Mouse (Mus musculus): ENCODE results near the gene Fam162a. TPM values are rescaled to one million over a fixed set of nuclear protein-coding genes. Genes with fewer than 3 reads are reported as not detected.
"Not testable (repeated sequence)": the region's sequence is repeated elsewhere in the genome, so short reads cannot be mapped to it uniquely, and the experiment has no call there.

Gene Fam162a
- 10 to 100 TPM; 81.1 to 82.7 TPM for total RNA-seq (2021)

GRCm38 (mm10) chr16:36071450-36072379, at the start of gene Fam162a, which contains the start of gene Ccdc58:
Gene Fam162a (minus strand): TSS chr16:36071594.
Gene Ccdc58 (plus strand): TSS chr16:36071685.
- peak; percentile 89 to 92 for DNase-seq

DNA sequence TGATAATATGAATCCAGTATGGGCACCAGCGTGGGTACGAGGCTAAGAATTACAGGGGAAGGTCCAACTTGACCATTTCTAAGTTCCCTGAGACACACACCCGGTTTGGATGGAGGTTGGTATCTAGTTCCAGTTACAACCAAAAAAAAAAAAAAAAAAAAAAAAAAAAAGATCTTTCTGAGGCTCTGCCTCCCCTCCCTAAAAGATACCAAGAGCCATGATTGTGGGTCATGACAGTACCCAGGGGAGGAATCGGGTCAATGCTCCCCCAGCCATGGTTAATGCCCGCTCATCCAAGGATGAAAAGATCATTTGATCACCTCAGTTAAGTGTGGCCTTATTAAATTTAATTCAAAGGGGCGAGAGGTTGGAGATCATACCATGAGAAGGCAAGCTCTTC, 44.4 kb upstream of the Fam162a start:
- DNase-seq = not testable (repeated sequence)

- not testable (repeated sequence) for DNase-seq
Measured at GRCm38 (mm10) chr16:36111486-36111885, 40.1 kb upstream of the Fam162a start.

- DNase-seq = no peak
Measured at GRCm38 (mm10) chr16:36102211-36102610, 30.8 kb upstream of the Fam162a start.

GRCm38 (mm10) chr16:36101526-36101925, 30.1 kb upstream of the Fam162a start:
- DNase-seq = no peak

- DNase-seq = not testable (repeated sequence)
Measured at GRCm38 (mm10) chr16:36097813-36098499, 26.6 kb upstream of the Fam162a start.

GRCm38 (mm10) chr16:36094079-36094478, 22.7 kb upstream of the Fam162a start:
- no peak for DNase-seq

GRCm38 (mm10) chr16:36090785-36091509, 19.6 kb upstream of the Fam162a start:
- no peak for DNase-seq

DNA sequence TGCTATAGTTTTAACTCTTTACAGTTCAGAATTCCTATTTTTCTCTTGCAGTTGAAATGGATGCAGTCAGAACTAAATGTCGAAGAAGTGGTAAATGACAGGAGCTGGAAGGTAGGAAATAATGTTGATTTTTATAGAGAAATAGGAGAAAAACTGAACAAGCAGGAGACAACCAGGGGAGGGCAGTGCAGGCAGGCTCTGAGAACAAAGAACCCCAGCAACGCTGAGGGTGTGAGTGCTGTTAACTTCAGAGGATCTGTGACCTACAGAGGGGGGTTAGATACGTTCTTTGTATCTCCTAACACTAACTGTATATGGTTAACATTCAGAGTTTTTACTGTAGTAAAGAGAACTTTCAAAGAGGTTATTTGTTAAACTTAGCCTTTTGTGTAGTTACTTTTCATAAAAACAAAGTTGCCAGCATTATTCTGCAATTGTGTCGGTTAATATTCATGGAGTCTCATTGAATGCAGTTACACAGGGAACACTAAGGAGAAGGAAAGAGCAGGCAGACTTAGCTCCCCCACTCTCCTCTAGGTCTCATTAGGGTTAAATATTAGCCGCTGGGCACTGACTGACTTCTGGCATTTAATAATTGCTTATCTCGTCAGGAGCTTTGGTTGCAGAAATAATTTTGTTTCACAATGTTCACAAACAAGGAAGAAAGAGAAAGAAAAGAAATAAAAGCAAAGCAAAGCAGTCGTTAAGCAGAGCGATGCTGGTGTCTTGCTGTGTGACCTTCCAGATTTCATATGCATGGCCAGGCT, 18.6 kb upstream of the Fam162a start:
- DNase-seq = no peak

- DNase-seq = no peak
Measured at GRCm38 (mm10) chr16:36089065-36089464, 17.7 kb upstream of the Fam162a start.

DNA sequence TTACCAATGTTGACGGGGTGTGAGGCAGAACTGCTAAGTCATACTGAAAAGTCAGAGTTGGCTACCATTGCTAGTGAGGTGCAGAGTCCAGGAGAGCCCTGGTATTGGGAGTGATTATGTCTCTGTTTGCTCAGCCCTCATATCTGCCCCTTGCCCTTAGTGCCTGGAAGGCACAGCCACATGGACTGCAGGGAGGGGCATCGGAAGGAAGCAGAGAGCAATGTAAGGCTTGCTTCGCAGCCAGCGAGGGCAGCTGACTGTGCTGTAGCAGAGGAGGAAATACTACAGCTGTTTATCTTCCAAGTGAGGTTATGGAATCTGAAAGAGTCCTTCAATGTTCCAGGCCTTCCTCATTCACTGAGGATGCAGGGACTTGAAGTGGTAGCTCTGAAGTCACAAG, 16.5 kb upstream of the Fam162a start:
- no peak for DNase-seq

DNA sequence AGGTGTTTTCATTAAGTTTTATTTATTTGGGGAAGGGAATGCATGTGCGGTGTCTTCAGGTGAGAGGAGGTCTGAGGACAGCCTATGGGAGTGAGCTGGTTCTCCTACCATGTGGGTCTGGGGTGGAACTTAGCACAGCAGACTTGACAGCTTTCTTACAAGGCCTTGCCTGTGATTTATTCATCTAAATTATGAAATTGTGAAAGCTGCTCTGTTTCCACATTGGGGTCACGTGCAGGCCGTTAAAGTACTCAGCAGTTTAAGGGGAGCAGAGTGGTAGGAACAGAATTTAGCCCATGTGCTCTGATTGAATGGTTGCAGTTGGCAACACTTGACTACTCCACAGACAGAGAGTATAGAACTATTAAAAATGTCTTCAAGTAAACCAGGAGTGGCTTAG, 8.5 kb upstream of the Fam162a start:
- DNase-seq = no peak

DNA sequence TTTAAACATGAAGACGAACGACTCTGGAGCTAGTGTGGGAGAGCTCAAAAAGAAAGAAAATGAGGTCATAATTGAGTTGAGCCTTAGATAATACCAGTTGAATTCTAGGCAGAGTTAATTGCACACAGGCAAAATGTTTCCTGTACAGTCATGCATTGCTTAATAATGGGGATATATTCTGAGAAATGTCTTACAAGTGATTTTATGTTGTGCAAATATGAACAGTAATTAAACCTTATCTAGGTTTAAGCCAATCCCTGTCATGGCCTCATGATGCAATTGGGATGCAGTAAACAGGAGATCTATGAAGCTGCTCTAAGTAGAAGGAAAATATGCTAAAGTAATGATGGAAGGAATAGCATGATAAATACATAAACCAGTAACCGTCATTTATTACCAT, 3.4 kb upstream of the Fam162a start:
- DNase-seq = no peak

GRCm38 (mm10) chr16:36072410-36073011, 1.1 kb upstream of the Fam162a start:
- no peak for DNase-seq

- no peak for DNase-seq
Measured at GRCm38 (mm10) chr16:36071071-36071449, 334 bp downstream of the Fam162a start.

DNA sequence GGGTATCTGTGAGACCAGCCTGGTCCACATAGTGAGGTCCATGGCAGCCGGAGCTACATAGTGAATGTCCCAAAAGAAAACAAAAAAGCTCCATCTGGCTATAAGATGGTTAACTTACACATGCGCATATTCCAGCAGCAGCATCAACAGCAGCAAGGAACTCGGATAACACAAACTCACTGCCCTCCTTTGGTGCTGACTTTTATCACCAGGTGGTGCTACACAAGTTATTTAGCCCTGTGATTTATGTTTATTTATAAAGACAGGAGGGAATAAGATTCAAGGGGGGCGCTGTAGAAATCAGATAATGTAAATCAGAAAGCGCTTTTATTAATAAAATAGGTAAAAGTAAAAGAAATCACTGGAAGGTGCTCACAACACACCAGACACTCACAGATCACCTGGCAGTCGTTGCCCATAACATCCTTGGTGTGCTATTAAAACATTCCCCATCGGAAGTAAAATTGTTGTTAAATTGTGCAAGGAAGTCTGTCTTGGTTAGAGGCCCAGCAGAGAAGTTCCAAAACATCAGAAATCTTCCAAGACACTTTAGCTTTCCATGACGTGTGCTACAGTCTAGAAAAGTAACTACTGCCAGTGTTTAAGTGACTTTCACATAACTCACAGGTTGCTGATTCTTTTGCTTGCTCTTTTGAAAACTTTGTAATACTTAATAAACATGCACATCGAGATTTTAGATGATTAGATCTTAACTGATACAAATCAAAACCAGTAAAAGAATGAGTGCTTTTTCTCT, 1.4 kb downstream of the Fam162a start:
- DNase-seq = no peak

DNA sequence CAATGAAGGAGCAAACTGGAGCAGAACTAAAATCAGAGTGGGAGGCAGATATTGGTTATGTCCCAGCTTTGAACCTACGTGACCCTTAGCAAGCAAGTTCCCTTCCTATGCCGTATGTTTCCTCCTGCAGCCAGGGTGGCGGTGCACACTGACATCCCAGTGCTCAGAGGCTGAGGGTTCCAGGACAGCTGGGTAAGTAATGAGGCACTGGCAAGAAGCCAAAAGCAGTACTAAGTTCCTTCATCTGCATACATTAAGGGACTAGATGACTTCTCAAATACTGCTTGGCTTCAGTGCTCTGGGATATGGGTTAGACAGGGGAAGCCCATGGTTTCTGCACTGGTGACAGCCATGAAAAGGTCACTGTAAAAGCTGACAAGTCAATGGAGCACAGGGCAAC, 3.0 kb downstream of the Fam162a start:
- no peak for DNase-seq

DNA sequence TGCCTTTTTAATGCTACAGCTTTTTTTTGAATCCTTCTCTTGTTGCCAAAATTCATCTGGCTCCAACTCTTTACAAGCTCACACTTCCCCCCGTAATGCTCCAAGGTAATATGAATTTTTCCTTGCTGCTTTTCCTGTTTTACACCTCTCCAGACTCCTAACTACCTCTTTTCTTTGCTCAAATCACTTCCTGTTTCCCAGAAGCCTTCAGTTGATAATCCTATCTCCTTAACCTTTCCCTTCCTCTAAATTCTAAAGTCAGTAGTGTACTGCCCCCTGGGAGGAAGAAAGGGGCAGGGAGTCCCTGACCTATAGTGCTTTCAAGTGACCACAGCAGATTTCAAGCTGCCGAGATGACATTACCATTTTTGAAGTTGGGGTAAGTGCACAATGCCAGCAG, 3.7 kb downstream of the Fam162a start:
- DNase-seq = no peak

DNA sequence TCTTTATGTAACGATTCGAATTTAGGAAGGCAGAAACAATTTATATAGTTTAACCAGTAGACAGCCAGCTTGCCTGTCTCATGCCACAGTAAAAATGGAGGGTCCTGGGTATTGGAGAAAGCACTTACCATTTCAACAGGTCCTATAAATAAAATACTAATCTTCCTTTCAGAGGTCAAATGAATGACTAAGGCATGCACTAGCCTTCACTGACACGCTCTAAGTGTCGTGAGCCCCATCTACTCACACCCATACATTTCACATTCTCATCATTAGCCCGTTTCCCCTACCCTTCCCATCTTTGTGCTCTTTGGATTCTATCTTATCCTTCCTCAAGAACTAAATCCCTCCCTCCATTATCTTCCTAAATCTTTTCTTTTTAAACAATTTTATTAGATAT, 6.5 kb downstream of the Fam162a start:
- DNase-seq = no peak

- no peak for DNase-seq
Measured at GRCm38 (mm10) chr16:36063315-36063714, 8.1 kb downstream of the Fam162a start.

DNA sequence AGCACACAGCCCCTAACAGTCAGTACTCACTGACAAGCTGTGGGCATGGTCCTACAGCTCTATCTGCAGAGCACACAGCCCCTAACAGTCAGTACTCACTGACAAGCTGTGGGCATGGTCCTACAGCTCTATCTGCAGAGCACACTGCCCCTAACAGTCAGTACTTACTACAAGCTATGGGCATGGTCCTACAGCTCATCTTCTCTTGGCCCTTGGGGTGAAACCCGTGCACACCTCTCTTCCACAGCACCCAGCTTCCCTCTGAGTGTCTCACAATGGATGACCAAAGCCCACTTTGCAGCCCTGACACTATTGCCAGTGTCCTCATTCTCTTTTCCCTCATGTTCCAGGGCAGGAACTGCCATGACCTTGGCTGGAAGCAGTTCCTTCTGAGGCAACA, 8.9 kb downstream of the Fam162a start:
- not testable (repeated sequence) for DNase-seq
